Mouse (Mus musculus) erythroblast, embryonic 14.5 days (primary cell): ENCODE data around the gene Lrrc4b. TPM values are rescaled to one million over a fixed set of nuclear protein-coding genes. Genes with fewer than 3 reads are reported as not detected.

Experiments used
- H3K27me3 ChIP-seq: 2 replicates; pipeline ENCODE4 v1.6.1; 2012; ENCODE audit warnings: inconsistent platforms; ENCODE audit not compliant: control insufficient read depth
- H3K36me3 ChIP-seq: 2 replicates; pipeline ENCODE4 v1.6.1; 2012; ENCODE audit warnings: mild to moderate bottlenecking, inconsistent platforms; ENCODE audit not compliant: control insufficient read depth
- H3K4me1 ChIP-seq: 2 replicates; pipeline ENCODE4 v1.6.1; 2012; ENCODE audit warnings: inconsistent platforms; ENCODE audit not compliant: control insufficient read depth
- H3K4me3 ChIP-seq: replicated peaks from 2 replicates; pipeline ENCODE3; 2012; ENCODE audit warnings: moderate library complexity, mild to moderate bottlenecking, inconsistent platforms
- H3K9me3 ChIP-seq: 2 replicates; pipeline ENCODE4 v1.6.1; 2012; ENCODE audit warnings: low read length, inconsistent platforms, mixed read lengths; ENCODE audit not compliant: control insufficient read depth
- GATA1 ChIP-seq: IDR thresholded peaks from 2 replicates; pipeline ENCODE4 v1.6.1; 2012; ENCODE audit warnings: low read length, inconsistent platforms, mixed read lengths
- TAL1 ChIP-seq: IDR thresholded peaks from 3 replicates; pipeline ENCODE4 v1.6.1; 2012; ENCODE audit warnings: low read length, inconsistent platforms, mixed read lengths
- polyA plus RNA-seq: library from polyadenylated mRNA; stranded (reverse); fragments of >175 nt; gene quantifications from 2 replicates; pipeline ENCODE4 v1.2.3, GENCODE M21; 2012

Gene Lrrc4b
- polyA plus RNA-seq, 1 experiment, result not detected

DNA sequence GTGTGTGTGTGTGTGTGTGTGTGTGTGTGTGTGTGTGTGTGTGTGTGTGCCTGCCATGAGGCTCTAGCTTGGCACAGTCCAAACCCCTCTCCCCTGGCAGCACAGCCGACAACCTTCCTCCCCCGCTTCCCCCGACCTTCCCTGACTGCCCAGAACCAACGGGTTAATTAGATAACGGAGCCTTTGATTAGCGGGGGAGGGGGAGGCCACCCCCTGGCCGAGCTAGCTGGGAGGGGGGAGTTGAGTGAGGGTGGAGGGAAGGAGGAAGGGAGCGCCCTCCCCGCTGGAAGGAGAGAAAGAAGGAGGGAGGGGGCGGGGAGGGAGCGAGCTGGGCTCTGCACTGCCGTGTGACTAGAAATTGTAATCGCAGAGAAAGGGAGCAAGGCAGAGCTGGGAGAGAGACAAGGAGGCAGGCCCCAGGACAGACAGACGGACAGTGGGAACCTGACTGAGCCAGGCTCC, 12.9 kb downstream of the Lrrc4b start:
- Histone ChIP-seq H3K27me3 (peaks cover 93% of the 10 kb centered on the region), H3K4me1 (peaks cover 19% of the 10 kb centered on the region), H3K4me3 (no peak overlapping the region), H3K9me3 (peaks cover 2% of the 10 kb centered on the region; the same call in 1 of the 2 replicates), H3K36me3 (no peaks in the 10 kb centered on the region)
- TF ChIP-seq GATA1 (no peak), TAL1 (no peak)

DNA sequence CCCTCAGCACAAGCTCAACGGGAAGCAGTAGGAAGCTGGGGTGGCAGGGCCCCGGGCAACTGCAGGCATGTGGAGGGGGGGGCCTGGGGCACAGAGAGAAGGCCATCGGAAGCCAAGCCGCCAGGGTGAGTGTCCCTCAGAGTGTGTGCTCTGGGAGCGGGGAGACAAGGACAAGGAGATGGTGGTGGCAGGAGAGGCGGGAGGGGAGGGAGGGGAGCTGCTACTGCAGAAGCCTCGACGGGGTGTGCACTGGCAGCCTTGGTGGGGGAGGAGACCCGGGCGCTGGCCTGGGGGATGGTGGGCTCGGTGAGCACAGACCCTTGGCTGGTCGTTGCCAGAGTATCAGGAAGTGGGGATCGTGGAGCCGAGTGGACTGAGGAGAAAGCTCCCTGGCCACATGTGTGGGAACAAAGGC, 13.6 kb downstream of the Lrrc4b start:
- Histone ChIP-seq H3K27me3 (peaks cover 94% of the 10 kb centered on the region), H3K36me3 (no peaks in the 10 kb centered on the region), H3K9me3 (peaks cover 2% of the 10 kb centered on the region; the same call in 1 of the 2 replicates), H3K4me1 (peaks cover 15% of the 10 kb centered on the region), H3K4me3 (no peak overlapping the region)
- TF ChIP-seq GATA1 (no peak), TAL1 (no peak)

- H3K4me3 ChIP-seq, result no peak overlapping the region
- peaks cover 13% of the 10 kb centered on the region for H3K4me1 ChIP-seq
- no peak for TF ChIP-seq TAL1
- TF ChIP-seq GATA1, result no peak
- H3K36me3 ChIP-seq, result no peaks in the 10 kb centered on the region
- H3K9me3 ChIP-seq, result peaks cover 2% of the 10 kb centered on the region; the same call in 1 of the 2 replicates
- H3K27me3 ChIP-seq, result peaks cover 94% of the 10 kb centered on the region
Observed at GRCm38 (mm10) chr7:44443268-44444173, 14.7 kb downstream of the Lrrc4b start.

DNA sequence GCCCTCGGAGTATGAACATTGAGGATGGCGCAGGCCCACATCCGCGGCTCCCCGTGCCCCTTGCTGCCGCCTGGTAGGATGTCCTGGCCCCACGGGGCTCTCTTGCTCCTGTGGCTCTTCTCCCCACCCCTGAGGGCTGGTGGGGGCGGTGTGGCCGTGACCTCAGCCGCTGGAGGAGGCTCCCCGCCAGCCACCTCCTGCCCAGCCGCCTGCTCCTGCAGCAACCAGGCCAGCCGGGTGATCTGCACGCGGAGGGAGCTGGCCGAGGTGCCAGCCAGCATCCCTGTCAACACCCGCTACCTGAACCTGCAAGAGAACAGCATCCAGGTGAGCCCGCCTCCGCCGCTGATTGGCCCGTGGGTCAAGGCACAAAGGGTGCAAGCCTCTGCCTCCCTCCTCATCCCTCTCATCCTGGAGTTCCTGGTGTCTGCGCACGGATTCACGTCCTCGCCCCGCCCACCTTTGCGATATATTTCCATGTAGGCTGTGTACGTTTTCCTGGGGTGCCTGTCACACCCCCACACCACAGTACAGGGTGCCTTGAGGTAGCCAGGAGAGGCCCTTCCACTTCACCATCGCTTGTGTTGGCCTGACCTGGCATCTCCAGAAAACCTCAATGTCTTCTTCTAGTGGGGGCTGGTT, 16.2 kb downstream of the Lrrc4b start:
- TF ChIP-seq GATA1, result no peak
- TF ChIP-seq TAL1, result no peak
- Histone ChIP-seq H3K27me3 (peaks cover 97% of the 10 kb centered on the region), H3K9me3 (peaks cover 2% of the 10 kb centered on the region; the same call in 1 of the 2 replicates), H3K36me3 (no peaks in the 10 kb centered on the region), H3K4me3 (no peak overlapping the region), H3K4me1 (peaks cover 13% of the 10 kb centered on the region)

DNA sequence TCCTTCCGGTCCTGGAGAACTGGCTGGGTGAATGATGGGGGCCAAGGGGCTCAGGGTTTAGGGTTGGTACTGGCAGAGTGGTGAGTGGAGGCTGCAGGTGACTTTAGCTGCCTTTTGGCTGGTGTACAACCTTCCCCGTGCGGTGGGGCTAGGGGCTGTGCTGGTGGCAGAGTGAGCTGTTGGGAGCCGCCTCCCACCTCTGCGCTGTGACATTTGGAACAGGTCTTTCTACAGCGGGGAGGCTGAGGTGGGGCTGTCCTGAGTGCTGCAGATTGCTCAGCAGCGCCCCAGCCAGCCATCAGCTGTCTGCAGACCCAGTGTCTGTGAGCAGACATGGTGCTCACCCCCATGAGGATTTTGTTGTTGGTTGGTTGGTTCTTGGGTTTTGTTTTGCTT, 16.7 kb downstream of the Lrrc4b start:
- Histone ChIP-seq H3K4me3 (no peak overlapping the region), H3K27me3 (peaks cover 96% of the 10 kb centered on the region), H3K4me1 (peaks cover 13% of the 10 kb centered on the region), H3K36me3 (no peaks in the 10 kb centered on the region), H3K9me3 (peaks cover 2% of the 10 kb centered on the region; the same call in 1 of the 2 replicates)
- TF ChIP-seq TAL1 (no peak), GATA1 (no peak)

DNA sequence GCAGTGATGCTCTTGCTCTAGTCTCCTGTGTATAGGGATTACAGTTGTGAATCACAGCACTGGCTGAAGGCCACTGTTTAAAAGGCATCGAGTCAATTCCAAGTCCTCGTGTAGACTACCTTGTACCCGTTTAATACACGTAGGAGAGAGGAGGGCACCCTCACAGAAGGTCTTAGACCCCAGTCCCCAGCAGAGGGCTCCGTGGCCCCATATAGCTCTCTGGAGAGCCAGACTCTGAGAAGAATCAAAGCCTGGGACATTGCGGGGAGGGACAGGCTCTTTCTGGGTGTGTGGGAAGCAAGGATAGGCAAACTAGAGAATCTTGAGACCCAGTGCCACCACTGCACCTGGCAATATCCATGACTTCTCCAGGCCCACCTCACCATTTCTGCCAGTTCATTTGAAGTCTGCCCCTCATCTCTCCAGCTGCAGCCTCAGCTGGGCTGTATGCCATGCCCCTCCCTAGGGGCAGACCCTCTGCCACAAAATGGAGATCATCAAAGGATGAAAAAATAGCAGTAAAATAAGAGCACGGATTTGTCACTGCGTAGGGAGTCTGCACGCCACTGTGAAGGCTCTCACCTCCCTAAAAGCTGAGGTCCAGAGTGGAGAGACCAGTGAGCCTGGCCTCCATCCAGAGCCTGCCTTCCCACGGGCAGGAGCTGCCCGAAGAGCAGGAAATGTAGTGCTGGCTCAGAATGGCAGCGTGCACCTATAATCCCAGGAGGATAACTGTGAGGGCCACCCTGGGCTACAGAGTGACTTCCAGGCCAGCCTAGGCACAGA, 17.4 kb downstream of the Lrrc4b start:
- Histone ChIP-seq H3K9me3 (peaks cover 2% of the 10 kb centered on the region; the same call in 1 of the 2 replicates), H3K4me1 (peaks cover 13% of the 10 kb centered on the region), H3K36me3 (no peaks in the 10 kb centered on the region), H3K27me3 (peaks cover 91% of the 10 kb centered on the region), H3K4me3 (no peak overlapping the region)
- no peak for TF ChIP-seq TAL1
- TF ChIP-seq GATA1, result no peak

- H3K36me3 ChIP-seq, result no peaks in the 10 kb centered on the region
- peaks cover 62% of the 10 kb centered on the region for H3K27me3 ChIP-seq
- no peak overlapping the region for H3K4me3 ChIP-seq
- peaks cover 30% of the 10 kb centered on the region for H3K4me1 ChIP-seq
- H3K9me3 ChIP-seq, result no peaks in the 10 kb centered on the region; the same call in 1 of the 2 replicates
- TF ChIP-seq GATA1 (no peak), TAL1 (no peak)
Observed at GRCm38 (mm10) chr7:44453256-44453655, 24.4 kb downstream of the Lrrc4b start.

- no peak overlapping the region for H3K4me3 ChIP-seq
- no peak for TF ChIP-seq TAL1
- no peak for TF ChIP-seq GATA1
- peaks cover 32% of the 10 kb centered on the region for H3K4me1 ChIP-seq
- peaks cover 68% of the 10 kb centered on the region for H3K27me3 ChIP-seq
- H3K9me3 ChIP-seq, result peaks cover 8% of the 10 kb centered on the region
- no peaks in the 10 kb centered on the region for H3K36me3 ChIP-seq
Observed at GRCm38 (mm10) chr7:44456302-44456701, 27.5 kb downstream of the Lrrc4b start.

GRCm38 (mm10) chr7:44460067-44460466, 31.2 kb downstream of the Lrrc4b start:
- TF ChIP-seq TAL1 (no peak), GATA1 (no peak)
- H3K27me3 ChIP-seq, result peaks cover 77% of the 10 kb centered on the region
- no peak overlapping the region for H3K4me3 ChIP-seq
- H3K4me1 ChIP-seq, result peaks cover 56% of the 10 kb centered on the region
- H3K36me3 ChIP-seq, result 0 out of 2 replicates have a peak, but pooled peaks cover under 1% of the 10 kb centered on the region
- peaks cover 21% of the 10 kb centered on the region for H3K9me3 ChIP-seq
